Mouse (Mus musculus): Measurements from ENCODE around the gene Sec14l1.

The Sec14l1 gene

GRCm38 (mm10) chr11:117088271-117088991 is 26.5 kb upstream of the Sec14l1 start:
- no peak for DNase-seq

GRCm38 (mm10) chr11:117089673-117090419 is 25.1 kb upstream of the Sec14l1 start:
- no peak for DNase-seq

GRCm38 (mm10) chr11:117091406-117091805 is 23.6 kb upstream of the Sec14l1 start:
- DNase-seq, result no peak

GRCm38 (mm10) chr11:117091845-117092244 is 23.1 kb upstream of the Sec14l1 start:
- peak; percentile 81 for DNase-seq

- DNase-seq, result no peak
Measured at GRCm38 (mm10) chr11:117092711-117093110, 22.3 kb upstream of the Sec14l1 start.

GRCm38 (mm10) chr11:117093900-117094552 is 20.9 kb upstream of the Sec14l1 start:
- DNase-seq, result no peak

GRCm38 (mm10) chr11:117094646-117095045 is 20.3 kb upstream of the Sec14l1 start:
- DNase-seq, result no peak

GRCm38 (mm10) chr11:117097021-117097420 is 17.9 kb upstream of the Sec14l1 start:
- no peak for DNase-seq

GRCm38 (mm10) chr11:117098155-117098554 is 16.8 kb upstream of the Sec14l1 start:
- no peak for DNase-seq

GRCm38 (mm10) chr11:117098784-117099183 is 16.2 kb upstream of the Sec14l1 start:
- DNase-seq, result no peak

- no peak for DNase-seq
Measured at GRCm38 (mm10) chr11:117099372-117099771, 15.6 kb upstream of the Sec14l1 start.

- DNase-seq, result peak; percentile 76
Measured at GRCm38 (mm10) chr11:117101351-117101921, 13.5 kb upstream of the Sec14l1 start.

GRCm38 (mm10) chr11:117101925-117102717 is 12.8 kb upstream of the Sec14l1 start:
- no peak for DNase-seq

GRCm38 (mm10) chr11:117103523-117103922 is 11.4 kb upstream of the Sec14l1 start:
- DNase-seq, result peak; percentile 63

- DNase-seq, result no peak
Measured at GRCm38 (mm10) chr11:117104044-117104757, 10.8 kb upstream of the Sec14l1 start.

- no peak for DNase-seq
Measured at GRCm38 (mm10) chr11:117105315-117105714, 9.7 kb upstream of the Sec14l1 start.

- no peak for DNase-seq
Measured at GRCm38 (mm10) chr11:117105850-117106249, 9.1 kb upstream of the Sec14l1 start.

GRCm38 (mm10) chr11:117106633-117107334 is 8.2 kb upstream of the Sec14l1 start:
- DNase-seq, result no peak

GRCm38 (mm10) chr11:117107837-117108236 is 7.1 kb upstream of the Sec14l1 start:
- DNase-seq, result no peak

GRCm38 (mm10) chr11:117108595-117108994 is 6.4 kb upstream of the Sec14l1 start:
- DNase-seq, result peak; percentile 81
